ENCODE assay signal across 8 mouse cellular contexts in the genomic region with DNA sequence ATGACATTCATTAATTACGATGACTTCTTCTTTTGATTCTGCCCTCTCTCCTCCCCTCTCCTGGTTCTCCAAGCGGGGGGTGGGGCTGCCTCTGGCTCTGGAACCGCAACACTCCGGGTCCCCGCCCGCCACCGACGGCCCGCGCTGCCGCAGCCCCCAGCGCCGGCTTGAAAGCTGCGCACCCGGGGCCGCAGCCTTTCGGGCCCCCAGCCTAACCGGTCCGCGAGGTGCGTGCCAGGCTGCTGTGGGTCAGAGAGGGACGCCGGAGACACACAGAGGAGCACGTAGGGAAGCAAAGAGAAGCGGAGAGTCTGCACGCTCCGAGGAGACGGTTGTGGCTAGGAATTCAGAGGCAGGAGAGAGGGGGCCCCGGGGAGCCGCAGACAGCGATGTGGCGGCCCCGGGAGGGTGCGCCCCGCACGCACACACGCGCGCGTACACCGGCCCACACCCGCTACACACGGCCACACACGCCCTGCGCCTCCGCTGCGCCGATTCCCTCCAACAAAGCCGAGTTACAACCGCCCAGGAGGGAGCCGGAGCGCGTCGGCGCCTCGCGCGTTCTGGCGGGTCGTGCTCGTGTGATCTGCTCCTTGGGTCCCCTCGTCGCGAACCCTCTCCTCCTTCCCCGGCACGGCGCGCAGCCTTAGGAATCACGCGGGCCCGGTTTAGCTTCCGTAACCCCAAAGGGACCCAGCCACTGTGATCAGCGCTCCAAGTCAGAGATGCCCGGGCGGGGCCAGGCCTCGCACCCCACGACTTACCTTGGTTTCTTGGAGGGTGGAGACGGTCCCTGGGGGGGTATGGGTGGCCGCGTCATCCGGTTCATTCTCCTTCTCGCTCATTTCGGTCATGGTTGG. TPM values are rescaled to one million over a fixed set of nuclear protein-coding genes. Genes with fewer than 3 reads are reported as not detected.
DNase-seq lines count a peak whose midpoint lies in the region; ATAC-seq and TF ChIP-seq lines count a peak whose summit lies in the region.

No protein-coding gene starts in this region.

- H3K4me1 ChIP-seq in heart, embryonic 10.5 days = peaks cover 38% of the 10 kb centered on the region
- H3K4me1 ChIP-seq in intestine, embryonic 14.5 days (replicated peaks; ENCODE audit: control insufficient read depth, insufficient read depth, low read length) = no peaks in the 10 kb centered on the region
- H3K4me1 ChIP-seq in midbrain, embryonic 15.5 days = peaks cover 17% of the 10 kb centered on the region

- no peaks in the 10 kb centered on the region for H3K36me3 ChIP-seq in heart, embryonic 10.5 days
- peaks cover 25% of the 10 kb centered on the region for H3K36me3 ChIP-seq in C2C12 (ENCODE audit: control insufficient read depth, insufficient read depth)
- H3K36me3 ChIP-seq in intestine, embryonic 14.5 days (ENCODE audit: control insufficient read depth, insufficient read depth, low read length) = no peaks in the 10 kb centered on the region
- H3K36me3 ChIP-seq in midbrain, embryonic 15.5 days (replicated peaks) = no peaks in the 10 kb centered on the region

- H3K27ac ChIP-seq in heart, embryonic 10.5 days = peak overlapping the region; percentile 76
- no peak overlapping the region for H3K27ac ChIP-seq in intestine, embryonic 14.5 days (ENCODE audit: low read depth)
- peak overlapping the region; percentile 40 for H3K27ac ChIP-seq in midbrain, embryonic 15.5 days

- H3ac ChIP-seq in C2C12 (ENCODE audit: control insufficient read depth, insufficient read length, low read depth) = peak overlapping the region; percentile 92

- TF ChIP-seq CTCF in C2C12 (IDR thresholded peaks at IDR 0.05; ENCODE audit: control insufficient read depth, insufficient read depth, insufficient read length) = no peak

- no peak overlapping the region; the same call in 1 of the 2 replicates for H3K9ac ChIP-seq in intestine, embryonic 14.5 days (ENCODE audit: low read length)
- H3K9ac ChIP-seq in midbrain, embryonic 15.5 days = peak overlapping the region; percentile 53

- H3K9me3 ChIP-seq in heart, embryonic 10.5 days = no peaks in the 10 kb centered on the region
- H3K9me3 ChIP-seq in intestine, embryonic 14.5 days (ENCODE audit: control insufficient read depth, low read length) = no peaks in the 10 kb centered on the region
- no peaks in the 10 kb centered on the region for H3K9me3 ChIP-seq in midbrain, embryonic 15.5 days

- no peak for ATAC-seq in intestine, embryonic 14.5 days (replicated peaks; ENCODE audit: low FRiP score, low TSS enrichment, low read depth)
- peak; percentile 57 for ATAC-seq in midbrain, embryonic 15.5 days (replicated peaks)

- H3K27me3 ChIP-seq in heart, embryonic 10.5 days (ENCODE audit: insufficient read depth, poor library complexity, severe bottlenecking) = peaks cover 85% of the 10 kb centered on the region
- H3K27me3 ChIP-seq in C2C12 (ENCODE audit: control insufficient read depth, insufficient read depth, insufficient read length) = no peaks in the 10 kb centered on the region
- H3K27me3 ChIP-seq in intestine, embryonic 14.5 days (replicated peaks; ENCODE audit: control insufficient read depth, insufficient read depth, low read length) = peaks cover 60% of the 10 kb centered on the region
- peaks cover 42% of the 10 kb centered on the region for H3K27me3 ChIP-seq in midbrain, embryonic 15.5 days (replicated peaks)

- H3K4me3 ChIP-seq in heart, embryonic 10.5 days = peak overlapping the region; percentile 63
- peak overlapping the region; percentile 74 for H3K4me3 ChIP-seq in C2C12 (ENCODE audit: insufficient read depth, poor library complexity, severe bottlenecking)
- H3K4me3 ChIP-seq in intestine, embryonic 14.5 days (ENCODE audit: low read depth, low read length) = peak overlapping the region; percentile 37
- peak overlapping the region; percentile 47 for H3K4me3 ChIP-seq in midbrain, embryonic 15.5 days

- under 1% methylated on average over 81 of the region's 83 CpGs for WGBS in heart, embryonic 10.5 days
- under 1% methylated on average over 78 of the region's 83 CpGs for WGBS in intestine, embryonic 14.5 days
- WGBS in midbrain, embryonic 15.5 days = under 1% methylated on average over 83 of the region's 83 CpGs

- peaks cover 58% of the 10 kb centered on the region for H3K79me2 ChIP-seq in C2C12 (ENCODE audit: control insufficient read depth, insufficient read depth)

- DNase-seq in heart, embryonic 10.5 days (ENCODE audit: low spot score) = no peak
- no peak for DNase-seq in heart, postnatal 25 days (ENCODE audit: low spot score)
- peak; percentile 40 for DNase-seq in embryo, embryonic 10 days (ENCODE audit: low spot score)
- DNase-seq in intestine, embryonic 14.5 days (ENCODE audit: low spot score) = peak; percentile 64
- peak; percentile 50 for DNase-seq in thymus, postnatal 0 days (ENCODE audit: low spot score)
- no peak for DNase-seq in layer of hippocampus, adult 9-10 months (ENCODE audit: low spot score)

- intact Hi-C loops in heart, postnatal 25 days (cut with DNase I) = no loop called here

- peaks cover 46% of the 10 kb centered on the region for H3K79me3 ChIP-seq in C2C12 (ENCODE audit: low read depth)

- H3K4me2 ChIP-seq in intestine, embryonic 14.5 days (ENCODE audit: low read length) = peak overlapping the region; percentile 67
- H3K4me2 ChIP-seq in midbrain, embryonic 15.5 days = peak overlapping the region; percentile 68

TF ChIP-seq in C2C12, 6 proteins besides CTCF, POLR2A, EP300 and RAD21:
- TF ChIP-seq MYOG (IDR thresholded peaks at IDR 0.05; ENCODE audit: control insufficient read depth, extremely low read depth, insufficient read length) (no peak), USF1 (IDR thresholded peaks at IDR 0.05; ENCODE audit: low read depth) (no peak), FOSL1 (IDR thresholded peaks at IDR 0.05; ENCODE audit: insufficient read depth, low read length, poor library complexity, severe bottlenecking) (no peak), CEBPB (IDR thresholded peaks at IDR 0.05; ENCODE audit: low read depth) (no peak), MAX (IDR thresholded peaks at IDR 0.05) (peak; percentile 76), MYOD1 (IDR thresholded peaks at IDR 0.05; ENCODE audit: control insufficient read depth, insufficient read length, low read depth) (no peak)
TF ChIP-seq in C2C12: peak in this region for 1.

RNA-seq across cellular contexts. Expression of a gene that starts 0.9 kb away (rescaled TPM):
- 0.21 and 0.34 TPM in 2 replicates for polyA plus RNA-seq in heart, embryonic 10.5 days (2016; fragmentation: Nextera tagmentation; extraction: Ambion mirVana)
- total RNA-seq in heart, postnatal 25 days (2021) = under 1 TPM; 0.13 to 0.25 TPM
- 34.6 TPM for polyA plus RNA-seq in C2C12 (2012; fragmentation: generic; extraction: Trizol)
- 0.35 and 0.43 TPM in 2 replicates for polyA plus RNA-seq in intestine, embryonic 14.5 days (2014; fragmentation: Nextera tagmentation; extraction: Ambion mirVana)
- polyA plus RNA-seq in midbrain, embryonic 15.5 days (2015; fragmentation: Nextera tagmentation; extraction: Ambion mirVana) = 2.6 and 3.9 TPM in 2 replicates
- 0.23 and 0.45 TPM in 2 replicates for polyA plus RNA-seq in thymus, postnatal 0 days (2015; fragmentation: Nextera tagmentation; extraction: Ambion mirVana)

RNA-seq across cellular contexts. Expression of a gene that starts 25.8 kb away (rescaled TPM):
- polyA plus RNA-seq in heart, embryonic 10.5 days (2016; fragmentation: Nextera tagmentation; extraction: Ambion mirVana) = 867 and 1,011 TPM in 2 replicates
- 100 to 1,000 TPM; 539 to 575 TPM for total RNA-seq in heart, postnatal 25 days (2021)
- polyA plus RNA-seq in C2C12 (2012; fragmentation: generic; extraction: Trizol) = 3,682 TPM
- polyA plus RNA-seq in intestine, embryonic 14.5 days (2014; fragmentation: Nextera tagmentation; extraction: Ambion mirVana) = 1,242 TPM in 2 replicates
- polyA plus RNA-seq in midbrain, embryonic 15.5 days (2015; fragmentation: Nextera tagmentation; extraction: Ambion mirVana) = 622 and 634 TPM in 2 replicates
- 1,510 and 1,580 TPM in 2 replicates for polyA plus RNA-seq in thymus, postnatal 0 days (2015; fragmentation: Nextera tagmentation; extraction: Ambion mirVana)

RNA-seq across cellular contexts. Expression of a gene that starts 29.5 kb away (rescaled TPM):
- polyA plus RNA-seq in heart, embryonic 10.5 days (2016; fragmentation: Nextera tagmentation; extraction: Ambion mirVana) = 4.6 and 5.3 TPM in 2 replicates
- total RNA-seq in heart, postnatal 25 days (2021) = 1 to 10 TPM; 6.0 to 6.8 TPM
- 6.1 TPM for polyA plus RNA-seq in C2C12 (2012; fragmentation: generic; extraction: Trizol)
- polyA plus RNA-seq in intestine, embryonic 14.5 days (2014; fragmentation: Nextera tagmentation; extraction: Ambion mirVana) = 7.5 and 8.0 TPM in 2 replicates
- 72.0 and 75.2 TPM in 2 replicates for polyA plus RNA-seq in midbrain, embryonic 15.5 days (2015; fragmentation: Nextera tagmentation; extraction: Ambion mirVana)
- polyA plus RNA-seq in thymus, postnatal 0 days (2015; fragmentation: Nextera tagmentation; extraction: Ambion mirVana) = 3.9 and 5.0 TPM in 2 replicates

RNA-seq across cellular contexts. Expression of a gene that starts 56.4 kb away (rescaled TPM):
- 9.8 and 15.7 TPM in 2 replicates for polyA plus RNA-seq in heart, embryonic 10.5 days (2016; fragmentation: Nextera tagmentation; extraction: Ambion mirVana)
- under 1 TPM; 0.57 to 0.92 TPM for total RNA-seq in heart, postnatal 25 days (2021)
- 0.54 TPM for polyA plus RNA-seq in C2C12 (2012; fragmentation: generic; extraction: Trizol)
- polyA plus RNA-seq in intestine, embryonic 14.5 days (2014; fragmentation: Nextera tagmentation; extraction: Ambion mirVana) = 9.6 and 13.8 TPM in 2 replicates
- polyA plus RNA-seq in midbrain, embryonic 15.5 days (2015; fragmentation: Nextera tagmentation; extraction: Ambion mirVana) = 9.5 and 10.8 TPM in 2 replicates
- 201 and 211 TPM in 2 replicates for polyA plus RNA-seq in thymus, postnatal 0 days (2015; fragmentation: Nextera tagmentation; extraction: Ambion mirVana)

Comparison
In these comparisons a context has a peak if more than half of its experiments do, and no peak if none do; other contexts are left out.
1. DNase-seq: peak in embryo, embryonic 10 days (single experiment), intestine, embryonic 14.5 days (single experiment) and thymus, postnatal 0 days (single experiment); none in heart, embryonic 10.5 days (single experiment), heart, postnatal 25 days (single experiment) and layer of hippocampus, adult 9-10 months (single experiment).
2. Peak in every context shown above with its lines, with median percentiles within 50 percentile points of each other: H3K4me3 ChIP-seq.